Mouse (Mus musculus): ENCODE results near the gene Tmem175. TPM values are rescaled to one million over a fixed set of nuclear protein-coding genes. Genes with fewer than 3 reads are reported as not detected.

Gene Tmem175
- polyA plus RNA-seq, 1 experiment from 2014 or later: 21.0 TPM

GRCm38 (mm10) chr5:108675251-108675816 lies 45.8 kb downstream of the Tmem175 start, which contains the start of gene Slc26a1:
Gene Slc26a1, minus strand, starts transcription at chr5:108675569.
- ATAC-seq (replicated peaks; ENCODE audit: insufficient number of reproducible peaks, low FRiP score, low TSS enrichment, low read depth): no peak
- DNase-seq (ENCODE audit: low spot score): no peak
- Histone ChIP-seq H3K4me2 (ENCODE audit: low read depth, low read length) (no peak within 1 kb of the TSS), H3K4me3 (ENCODE audit: low read depth, low read length) (no peak within 1 kb of the TSS), H3K27me3 (ENCODE audit: control insufficient read depth, insufficient read depth, low read length) (no peaks in the 10 kb centered on the region), H3K36me3 (replicated peaks; ENCODE audit: control insufficient read depth, insufficient read depth, low read depth, low read length) (no peaks in the 10 kb centered on the region), H3K9me3 (replicated peaks; ENCODE audit: control insufficient read depth, low read length) (no peaks in the 10 kb centered on the region), H3K4me1 (ENCODE audit: control insufficient read depth, insufficient read depth, low read length) (peaks cover 2% of the 10 kb centered on the region; the same call in 1 of the 2 replicates), H3K27ac (replicated peaks; ENCODE audit: low read depth, low read length) (no peak within 1 kb of the TSS), H3K9ac (replicated peaks; ENCODE audit: low read length) (no peak within 1 kb of the TSS)
- 77% methylated on average over 9 of the region's 9 CpGs for WGBS

GRCm38 (mm10) chr5:108676772-108677498 lies 47.4 kb downstream of the Tmem175 start:
- H3K4me2 ChIP-seq (ENCODE audit: low read depth, low read length): peak overlapping the region; percentile 57
- H3K4me3 ChIP-seq (ENCODE audit: low read depth, low read length): peak overlapping the region; percentile 31
- peaks cover 2% of the 10 kb centered on the region; the same call in 1 of the 2 replicates for H3K4me1 ChIP-seq (ENCODE audit: control insufficient read depth, insufficient read depth, low read length)
- H3K9ac ChIP-seq (replicated peaks; ENCODE audit: low read length): peak overlapping the region; percentile 65
- DNase-seq (ENCODE audit: low spot score) (peak; percentile 23), ATAC-seq (replicated peaks; ENCODE audit: insufficient number of reproducible peaks, low FRiP score, low TSS enrichment, low read depth) (peak; percentile 55)
- 14% methylated on average over 5 of the region's 5 CpGs for WGBS
- H3K9me3 ChIP-seq (replicated peaks; ENCODE audit: control insufficient read depth, low read length): no peaks in the 10 kb centered on the region
- no peaks in the 10 kb centered on the region for H3K36me3 ChIP-seq (replicated peaks; ENCODE audit: control insufficient read depth, insufficient read depth, low read depth, low read length)
- H3K27ac ChIP-seq (replicated peaks; ENCODE audit: low read depth, low read length): peak overlapping the region; percentile 48
- no peaks in the 10 kb centered on the region for H3K27me3 ChIP-seq (ENCODE audit: control insufficient read depth, insufficient read depth, low read length)

GRCm38 (mm10) chr5:108677605-108678295 lies 48.2 kb downstream of the Tmem175 start:
- peak overlapping the region; percentile 48 for H3K27ac ChIP-seq (replicated peaks; ENCODE audit: low read depth, low read length)
- H3K27me3 ChIP-seq (ENCODE audit: control insufficient read depth, insufficient read depth, low read length): no peaks in the 10 kb centered on the region
- H3K4me1 ChIP-seq (ENCODE audit: control insufficient read depth, insufficient read depth, low read length): peaks cover 2% of the 10 kb centered on the region; the same call in 1 of the 2 replicates
- no peaks in the 10 kb centered on the region for H3K9me3 ChIP-seq (replicated peaks; ENCODE audit: control insufficient read depth, low read length)
- peak overlapping the region; percentile 65 for H3K9ac ChIP-seq (replicated peaks; ENCODE audit: low read length)
- 2% methylated on average over 25 of the region's 25 CpGs for WGBS
- DNase-seq (ENCODE audit: low spot score) (peak; percentile 85), ATAC-seq (replicated peaks; ENCODE audit: insufficient number of reproducible peaks, low FRiP score, low TSS enrichment, low read depth) (peak; percentile 81)
- H3K36me3 ChIP-seq (replicated peaks; ENCODE audit: control insufficient read depth, insufficient read depth, low read depth, low read length): no peaks in the 10 kb centered on the region
- H3K4me2 ChIP-seq (ENCODE audit: low read depth, low read length): peak overlapping the region; percentile 57
- peak overlapping the region; percentile 31 for H3K4me3 ChIP-seq (ENCODE audit: low read depth, low read length)

GRCm38 (mm10) chr5:108678296-108678854 lies 48.8 kb downstream of the Tmem175 start:
- Histone ChIP-seq H3K27me3 (ENCODE audit: control insufficient read depth, insufficient read depth, low read length) (no peaks in the 10 kb centered on the region), H3K4me2 (ENCODE audit: low read depth, low read length) (no peak overlapping the region), H3K4me3 (ENCODE audit: low read depth, low read length) (no peak overlapping the region), H3K9ac (replicated peaks; ENCODE audit: low read length) (no peak overlapping the region), H3K27ac (replicated peaks; ENCODE audit: low read depth, low read length) (no peak overlapping the region), H3K36me3 (replicated peaks; ENCODE audit: control insufficient read depth, insufficient read depth, low read depth, low read length) (no peaks in the 10 kb centered on the region), H3K9me3 (replicated peaks; ENCODE audit: control insufficient read depth, low read length) (no peaks in the 10 kb centered on the region), H3K4me1 (ENCODE audit: control insufficient read depth, insufficient read depth, low read length) (peaks cover 2% of the 10 kb centered on the region; the same call in 1 of the 2 replicates)
- ATAC-seq (replicated peaks; ENCODE audit: insufficient number of reproducible peaks, low FRiP score, low TSS enrichment, low read depth): no peak
- DNase-seq (ENCODE audit: low spot score): no peak
- 79% methylated on average over 6 of the region's 6 CpGs for WGBS

- Histone ChIP-seq H3K4me1 (ENCODE audit: control insufficient read depth, insufficient read depth, low read length) (peaks cover 2% of the 10 kb centered on the region; the same call in 1 of the 2 replicates), H3K9ac (replicated peaks; ENCODE audit: low read length) (no peak overlapping the region), H3K9me3 (replicated peaks; ENCODE audit: control insufficient read depth, low read length) (no peaks in the 10 kb centered on the region), H3K27ac (replicated peaks; ENCODE audit: low read depth, low read length) (no peak overlapping the region), H3K27me3 (ENCODE audit: control insufficient read depth, insufficient read depth, low read length) (no peaks in the 10 kb centered on the region), H3K4me2 (ENCODE audit: low read depth, low read length) (no peak overlapping the region), H3K36me3 (replicated peaks; ENCODE audit: control insufficient read depth, insufficient read depth, low read depth, low read length) (no peaks in the 10 kb centered on the region), H3K4me3 (ENCODE audit: low read depth, low read length) (no peak overlapping the region)
- DNase-seq (ENCODE audit: low spot score) (no peak), ATAC-seq (replicated peaks; ENCODE audit: insufficient number of reproducible peaks, low FRiP score, low TSS enrichment, low read depth) (no peak)
- 57% methylated on average over 3 of the region's 3 CpGs for WGBS
Measured at GRCm38 (mm10) chr5:108679909-108680308, 50.3 kb downstream of the Tmem175 start.

- Histone ChIP-seq H3K27ac (replicated peaks; ENCODE audit: low read depth, low read length) (no peak overlapping the region), H3K4me3 (ENCODE audit: low read depth, low read length) (no peak overlapping the region), H3K4me1 (ENCODE audit: control insufficient read depth, insufficient read depth, low read length) (peaks cover 2% of the 10 kb centered on the region; the same call in 1 of the 2 replicates), H3K36me3 (replicated peaks; ENCODE audit: control insufficient read depth, insufficient read depth, low read depth, low read length) (no peaks in the 10 kb centered on the region), H3K9ac (replicated peaks; ENCODE audit: low read length) (no peak overlapping the region), H3K9me3 (replicated peaks; ENCODE audit: control insufficient read depth, low read length) (no peaks in the 10 kb centered on the region), H3K4me2 (ENCODE audit: low read depth, low read length) (no peak overlapping the region), H3K27me3 (ENCODE audit: control insufficient read depth, insufficient read depth, low read length) (no peaks in the 10 kb centered on the region)
- ATAC-seq (replicated peaks; ENCODE audit: insufficient number of reproducible peaks, low FRiP score, low TSS enrichment, low read depth) (no peak), DNase-seq (ENCODE audit: low spot score) (no peak)
- WGBS: 93% methylated on average over 6 of the region's 6 CpGs
Measured at GRCm38 (mm10) chr5:108680871-108681270, 51.3 kb downstream of the Tmem175 start.

GRCm38 (mm10) chr5:108689091-108689490 lies 59.5 kb downstream of the Tmem175 start:
- WGBS: 80% methylated on average over 5 of the region's 5 CpGs
- H3K9ac ChIP-seq (replicated peaks; ENCODE audit: low read length): no peak overlapping the region
- no peaks in the 10 kb centered on the region for H3K4me1 ChIP-seq (ENCODE audit: control insufficient read depth, insufficient read depth, low read length)
- no peaks in the 10 kb centered on the region for H3K36me3 ChIP-seq (replicated peaks; ENCODE audit: control insufficient read depth, insufficient read depth, low read depth, low read length)
- DNase-seq (ENCODE audit: low spot score) (no peak), ATAC-seq (replicated peaks; ENCODE audit: insufficient number of reproducible peaks, low FRiP score, low TSS enrichment, low read depth) (no peak)
- no peak overlapping the region for H3K27ac ChIP-seq (replicated peaks; ENCODE audit: low read depth, low read length)
- no peaks in the 10 kb centered on the region for H3K9me3 ChIP-seq (replicated peaks; ENCODE audit: control insufficient read depth, low read length)
- no peak overlapping the region for H3K4me3 ChIP-seq (ENCODE audit: low read depth, low read length)
- H3K4me2 ChIP-seq (ENCODE audit: low read depth, low read length): no peak overlapping the region
- H3K27me3 ChIP-seq (ENCODE audit: control insufficient read depth, insufficient read depth, low read length): no peaks in the 10 kb centered on the region
